Mouse (Mus musculus) hindbrain, embryonic 14.5 days (tissue): ENCODE measurements around the gene Poc1a. TPM values are rescaled to one million over a fixed set of nuclear protein-coding genes. Genes with fewer than 3 reads are reported as not detected.

Experiments used
- ATAC-seq: fragments of 200-750 bp; cut with Nextera tagmentation; 2 replicates; pipeline ENCODE4 v1.8.0; 2017; ENCODE audit warnings: moderate number of reproducible peaks, mild to moderate bottlenecking, moderate TSS enrichment, moderate library complexity; ENCODE audit not compliant: low FRiP score
- DNase-seq: peaks from one replicate; pipeline ENCODE4 v3.0.0-alpha.2; 2015; ENCODE audit warnings: low spot score
- H3K27ac ChIP-seq: fragments of 300-500 bp; sonication (generic); 2 replicates; pipeline ENCODE4 v1.5.1; 2014; ENCODE audit warnings: mild to moderate bottlenecking, moderate library complexity
- H3K27me3 ChIP-seq: fragments of 300-500 bp; sonication (generic); 2 replicates; pipeline ENCODE4 v1.6.1; 2014; ENCODE audit warnings: mild to moderate bottlenecking, low read length, mixed read lengths; ENCODE audit not compliant: control insufficient read depth, insufficient read depth
- H3K36me3 ChIP-seq: fragments of 300-500 bp; sonication (generic); replicated peaks from 2 replicates; pipeline ENCODE4 v1.6.1; 2014; ENCODE audit not compliant: control insufficient read depth, insufficient read depth
- H3K4me1 ChIP-seq: fragments of 300-500 bp; sonication (generic); replicated peaks from 2 replicates; pipeline ENCODE4 v1.6.1; 2014; ENCODE audit warnings: antibody characterized with exemption, low read length, mixed read lengths; ENCODE audit not compliant: control insufficient read depth, insufficient read depth
- H3K4me2 ChIP-seq: fragments of 300-500 bp; sonication (generic); replicated peaks from 2 replicates; pipeline ENCODE4 v1.6.1; 2014; ENCODE audit warnings: mild to moderate bottlenecking, moderate library complexity
- H3K4me3 ChIP-seq: fragments of 300-500 bp; sonication (generic); replicated peaks from 2 replicates; pipeline ENCODE4 v1.5.1; 2014; ENCODE audit warnings: mild to moderate bottlenecking, low read length
- H3K9ac ChIP-seq: fragments of 300-500 bp; sonication (generic); 2 replicates; pipeline ENCODE4 v1.6.1; 2014
- H3K9me3 ChIP-seq: fragments of 300-500 bp; sonication (generic); 2 replicates; pipeline ENCODE4 v1.6.1; 2016; ENCODE audit warnings: low read length; ENCODE audit not compliant: control insufficient read depth
- WGBS: fragments of 180-500 bp; shearing (Covaris S2); extraction: QIAGEN DNeasy Blood & Tissue Kit; methylation state at CpG from one replicate; pipeline ENCODE4 v1.1.7; 2014; 5-methylcytosine and 5-hydroxymethylcytosine counted together
- polyA plus RNA-seq: library from polyadenylated mRNA; unstranded; fragments of >200 nt; fragmentation: Nextera tagmentation; extraction: Ambion mirVana; gene quantifications from 2 replicates; pipeline ENCODE4 v1.2.1, GENCODE M21; 2014

Gene Poc1a
- polyA plus RNA-seq, 1 experiment from 2014 or later: 7.3 TPM

- no peaks in the 10 kb centered on the region for H3K27me3 ChIP-seq
- ATAC-seq (no peak), DNase-seq (no peak)
- no peaks in the 10 kb centered on the region for H3K4me1 ChIP-seq
- H3K27ac ChIP-seq: no peak overlapping the region
- no peak overlapping the region for H3K4me3 ChIP-seq
- whole genome bisulfite sequencing: 85% methylated on average over 8 of the region's 8 CpGs
- no peaks in the 10 kb centered on the region for H3K9me3 ChIP-seq
- H3K36me3 ChIP-seq: no peaks in the 10 kb centered on the region; the same call in 1 of the 2 replicates
- H3K4me2 ChIP-seq: no peak overlapping the region
- no peak overlapping the region for H3K9ac ChIP-seq
These were observed 9.0 kb downstream of the Poc1a start for GRCm38 (mm10) chr9:106289841-106290240.

- DNase-seq (no peak), ATAC-seq (no peak)
- Histone ChIP-seq H3K27ac (no peak overlapping the region), H3K36me3 (no peaks in the 10 kb centered on the region; the same call in 1 of the 2 replicates), H3K27me3 (no peaks in the 10 kb centered on the region), H3K4me1 (no peaks in the 10 kb centered on the region), H3K4me3 (no peak overlapping the region), H3K9me3 (no peaks in the 10 kb centered on the region), H3K9ac (no peak overlapping the region), H3K4me2 (no peak overlapping the region)
- 90% methylated on average over 17 of the region's 17 CpGs for WGBS
These were observed 9.8 kb downstream of the Poc1a start for GRCm38 (mm10) chr9:106290636-106291122.

DNA sequence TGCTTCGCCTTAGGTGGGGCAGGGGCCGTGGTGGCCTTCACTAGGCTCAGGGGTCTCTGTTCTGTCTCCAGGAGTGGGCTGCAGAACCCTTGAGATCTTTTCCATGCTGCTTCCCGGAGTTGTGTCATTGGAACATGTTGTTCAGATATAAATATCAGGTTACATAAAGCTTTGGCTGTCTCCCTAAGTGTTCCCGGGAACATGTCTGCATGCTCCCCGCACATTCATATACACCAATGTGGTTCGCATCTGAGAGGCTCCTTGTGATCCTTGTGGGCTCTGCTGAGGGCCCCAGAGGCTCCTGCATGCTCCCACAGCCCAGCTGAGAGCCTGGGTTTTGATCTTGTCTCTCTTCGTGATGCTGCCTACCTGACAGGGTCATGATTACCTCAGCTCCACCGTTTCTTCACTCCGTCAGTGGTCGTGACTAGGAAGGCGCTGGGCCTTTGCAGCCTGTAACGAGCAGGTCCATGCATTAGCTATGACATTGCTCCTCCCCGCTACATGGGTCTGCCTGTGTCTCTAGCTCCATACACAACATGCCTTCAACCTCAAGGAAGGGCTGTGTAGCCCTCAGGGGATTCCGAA, 12.8 kb downstream of the Poc1a start:
- WGBS: 91% methylated on average over 14 of the region's 14 CpGs
- ATAC-seq: no peak
- Histone ChIP-seq H3K4me1 (no peaks in the 10 kb centered on the region), H3K36me3 (no peaks in the 10 kb centered on the region; the same call in 1 of the 2 replicates), H3K4me3 (no peak overlapping the region), H3K27me3 (no peaks in the 10 kb centered on the region), H3K9ac (no peak overlapping the region), H3K27ac (no peak overlapping the region), H3K4me2 (no peak overlapping the region), H3K9me3 (no peaks in the 10 kb centered on the region)
- no peak for DNase-seq

- no peak for ATAC-seq
- H3K9ac ChIP-seq: no peak overlapping the region
These were observed 15.8 kb downstream of the Poc1a start for GRCm38 (mm10) chr9:106296637-106297174.

DNA sequence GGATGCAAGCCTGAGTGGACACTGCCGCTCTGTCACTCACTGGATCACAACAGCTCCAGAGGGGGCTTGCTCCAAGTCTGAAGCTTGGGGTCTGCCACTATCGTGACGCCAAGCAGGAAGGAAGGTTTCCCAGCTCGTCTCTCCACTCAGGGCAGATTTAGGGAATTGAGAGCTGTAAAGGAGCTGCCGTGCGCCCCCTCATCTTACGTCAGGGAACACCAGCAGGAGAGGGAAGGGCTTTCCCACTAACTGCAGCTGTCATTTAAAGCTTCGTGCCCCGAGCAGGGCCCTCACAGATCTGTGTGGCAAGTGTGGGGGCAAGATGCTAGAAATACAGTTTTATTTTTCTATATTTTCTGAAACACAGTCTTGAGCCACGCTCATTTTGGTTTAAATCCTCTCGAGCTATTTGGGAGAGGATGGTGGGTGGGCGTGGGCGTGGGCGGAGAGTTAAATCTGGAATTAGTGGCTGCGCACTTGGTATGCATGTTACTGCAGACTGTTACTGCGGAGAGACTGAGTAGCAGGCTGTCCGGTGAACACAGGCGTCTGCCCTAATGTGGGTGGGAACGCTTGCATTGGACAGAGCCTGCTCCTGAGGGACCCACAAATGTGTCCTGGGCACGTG, 19.4 kb downstream of the Poc1a start:
- no peak for ATAC-seq
- Histone ChIP-seq H3K9ac (no peak overlapping the region), H3K27me3 (no peaks in the 10 kb centered on the region), H3K36me3 (no peaks in the 10 kb centered on the region), H3K9me3 (no peaks in the 10 kb centered on the region), H3K4me1 (no peaks in the 10 kb centered on the region), H3K27ac (no peak overlapping the region), H3K4me2 (no peak overlapping the region), H3K4me3 (no peak overlapping the region)
- no peak for DNase-seq
- WGBS: 85% methylated on average over 20 of the region's 20 CpGs

More at GRCm38 (mm10) chr9:106296637-106297174, 15.8 kb downstream of the Poc1a start:
- WGBS: 81% methylated on average over 6 of the region's 6 CpGs
- H3K4me1 ChIP-seq: no peaks in the 10 kb centered on the region
- no peaks in the 10 kb centered on the region for H3K9me3 ChIP-seq
- no peak overlapping the region for H3K27ac ChIP-seq
- H3K36me3 ChIP-seq: no peaks in the 10 kb centered on the region
- DNase-seq: no peak
- no peak overlapping the region for H3K4me2 ChIP-seq
- H3K4me3 ChIP-seq: no peak overlapping the region
- no peaks in the 10 kb centered on the region for H3K27me3 ChIP-seq

GRCm38 (mm10) chr9:106300949-106301348, 20.1 kb downstream of the Poc1a start:
- H3K9me3 ChIP-seq: no peaks in the 10 kb centered on the region
- H3K4me3 ChIP-seq: no peak overlapping the region
- H3K36me3 ChIP-seq: no peaks in the 10 kb centered on the region
- H3K27ac ChIP-seq: no peak overlapping the region
- ATAC-seq (no peak), DNase-seq (no peak)
- H3K4me2 ChIP-seq: no peak overlapping the region
- no peaks in the 10 kb centered on the region for H3K4me1 ChIP-seq
- H3K27me3 ChIP-seq: no peaks in the 10 kb centered on the region
- H3K9ac ChIP-seq: no peak overlapping the region
- 84% methylated on average over 6 of the region's 6 CpGs for WGBS

GRCm38 (mm10) chr9:106301446-106302080, 20.7 kb downstream of the Poc1a start:
- Histone ChIP-seq H3K9me3 (no peaks in the 10 kb centered on the region), H3K27me3 (no peaks in the 10 kb centered on the region), H3K27ac (no peak overlapping the region), H3K4me2 (no peak overlapping the region), H3K4me3 (no peak overlapping the region), H3K9ac (no peak overlapping the region), H3K4me1 (no peaks in the 10 kb centered on the region), H3K36me3 (no peaks in the 10 kb centered on the region)
- 82% methylated on average over 11 of the region's 11 CpGs for WGBS
- no peak for DNase-seq
- no peak for ATAC-seq

DNA sequence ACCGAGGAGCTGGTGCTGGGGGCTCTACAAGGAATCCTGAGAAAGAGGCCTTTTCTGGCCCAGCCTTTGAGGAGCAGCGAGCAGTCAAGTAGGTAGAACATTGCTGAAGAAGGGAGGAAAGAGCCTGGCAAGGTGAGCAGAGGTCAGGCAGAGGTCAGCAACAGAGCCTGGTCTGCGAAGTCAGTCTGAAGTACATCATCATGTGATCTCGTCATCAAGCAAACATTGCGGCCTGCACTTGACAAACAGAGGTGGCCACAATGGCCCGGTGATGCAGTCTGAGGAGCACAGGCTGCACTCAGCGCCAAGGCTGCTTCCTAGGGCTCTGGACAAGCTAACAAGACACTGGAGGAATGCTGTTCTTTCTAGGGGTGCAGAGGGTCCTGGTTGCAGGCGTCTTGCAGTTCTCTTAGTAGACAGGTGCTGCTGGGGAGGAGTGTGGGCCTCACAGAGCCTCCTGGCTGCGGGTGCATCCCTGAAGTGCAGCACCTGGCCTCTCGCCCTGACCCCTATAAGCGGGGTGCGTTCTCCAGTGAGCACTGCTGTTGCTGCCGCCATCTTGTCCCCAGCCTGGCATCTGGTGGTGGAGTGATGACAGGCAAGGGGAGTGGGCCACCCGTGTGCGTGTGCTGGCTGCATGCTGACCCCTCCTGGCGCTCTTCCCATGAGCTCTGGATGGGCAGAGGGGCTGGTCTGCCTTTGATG, 21.7 kb downstream of the Poc1a start:
- no peaks in the 10 kb centered on the region for H3K36me3 ChIP-seq
- H3K4me3 ChIP-seq: no peak overlapping the region
- WGBS: 88% methylated on average over 16 of the region's 16 CpGs
- no peak overlapping the region for H3K27ac ChIP-seq
- DNase-seq: no peak
- H3K4me2 ChIP-seq: no peak overlapping the region
- H3K9ac ChIP-seq: no peak overlapping the region
- ATAC-seq: no peak
- H3K4me1 ChIP-seq: no peaks in the 10 kb centered on the region
- H3K27me3 ChIP-seq: no peaks in the 10 kb centered on the region
- H3K9me3 ChIP-seq: no peaks in the 10 kb centered on the region

DNA sequence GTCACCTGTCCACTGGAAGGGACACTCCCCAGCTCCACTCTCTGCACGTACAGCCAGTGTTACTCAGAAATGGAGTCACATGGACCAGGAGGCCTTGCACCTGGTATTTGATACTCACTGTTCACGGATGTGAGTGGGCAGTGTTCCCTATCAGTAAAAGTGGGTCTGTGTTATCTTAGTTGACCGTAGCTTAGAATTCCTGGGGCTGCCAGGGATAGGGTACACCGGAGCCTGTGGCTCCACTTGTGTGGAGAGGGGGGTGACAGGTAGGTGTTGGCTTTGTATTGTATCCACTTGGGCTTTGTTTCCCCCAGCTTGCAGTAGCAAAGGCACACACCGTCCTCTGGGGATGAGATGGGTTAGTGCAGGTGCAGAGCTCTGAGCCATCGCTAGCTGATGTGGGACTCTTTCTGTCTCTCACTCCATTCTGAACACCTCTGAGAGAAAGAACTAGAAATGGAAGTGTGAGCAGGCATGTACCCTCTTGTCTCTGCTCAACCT, 22.6 kb downstream of the Poc1a start:
- ATAC-seq: no peak
- Histone ChIP-seq H3K9me3 (no peaks in the 10 kb centered on the region), H3K4me2 (no peak overlapping the region), H3K27me3 (no peaks in the 10 kb centered on the region), H3K36me3 (no peaks in the 10 kb centered on the region), H3K9ac (no peak overlapping the region), H3K27ac (no peak overlapping the region), H3K4me1 (no peaks in the 10 kb centered on the region), H3K4me3 (no peak overlapping the region)
- no peak for DNase-seq
- WGBS: 95% methylated on average over 6 of the region's 6 CpGs
